Mouse (Mus musculus): ENCODE measurements at regions not wholly inside any gene's neighbourhood (a gene's known extent, or its start where the extent isn't known, plus 50 kb on each side); places are given as distances from the start of the nearest gene placed in this dataset.

DNA sequence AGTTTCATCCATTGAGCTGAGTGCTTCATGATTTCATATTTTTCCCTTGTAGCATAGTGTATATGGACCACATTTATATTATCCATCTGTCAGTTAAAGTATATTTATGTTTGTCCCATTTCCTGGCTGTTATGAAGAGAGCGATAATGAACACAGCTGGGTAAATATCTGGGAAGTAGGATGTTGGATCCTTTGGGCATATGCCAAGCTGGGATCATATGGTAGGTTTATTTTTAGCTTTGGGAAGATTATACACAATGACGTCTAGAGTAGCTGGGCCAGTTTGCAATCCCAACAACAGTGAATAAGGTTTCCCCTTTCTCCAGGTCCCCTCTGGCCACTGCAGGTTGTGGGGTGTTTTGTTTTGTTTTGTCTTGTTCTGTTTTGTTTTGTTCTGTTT is 164.5 kb downstream of the Gm765 start:
- no peak for ATAC-seq
- WGBS, result 78% methylated on average over 2 of the region's 2 CpGs
- no peak overlapping the region for H3K27ac ChIP-seq (ENCODE audit: low read length)
- no peak overlapping the region for H3K4me2 ChIP-seq (ENCODE audit: low read length)
- no peak overlapping the region for H3K4me3 ChIP-seq (ENCODE audit: low read depth, low read length)
- no peak overlapping the region for H3K9ac ChIP-seq (ENCODE audit: low read depth, low read length)
- no peaks in the 10 kb centered on the region for H3K9me3 ChIP-seq (replicated peaks; ENCODE audit: control insufficient read depth, low read length, poor library complexity, severe bottlenecking)
- no peaks in the 10 kb centered on the region for H3K27me3 ChIP-seq (ENCODE audit: control insufficient read depth, insufficient read depth, low read depth, low read length)
- H3K4me1 ChIP-seq (ENCODE audit: control insufficient read depth, insufficient read depth, low read length), result no peaks in the 10 kb centered on the region
- H3K36me3 ChIP-seq (ENCODE audit: control insufficient read depth, insufficient read depth, low read length), result no peaks in the 10 kb centered on the region

DNA sequence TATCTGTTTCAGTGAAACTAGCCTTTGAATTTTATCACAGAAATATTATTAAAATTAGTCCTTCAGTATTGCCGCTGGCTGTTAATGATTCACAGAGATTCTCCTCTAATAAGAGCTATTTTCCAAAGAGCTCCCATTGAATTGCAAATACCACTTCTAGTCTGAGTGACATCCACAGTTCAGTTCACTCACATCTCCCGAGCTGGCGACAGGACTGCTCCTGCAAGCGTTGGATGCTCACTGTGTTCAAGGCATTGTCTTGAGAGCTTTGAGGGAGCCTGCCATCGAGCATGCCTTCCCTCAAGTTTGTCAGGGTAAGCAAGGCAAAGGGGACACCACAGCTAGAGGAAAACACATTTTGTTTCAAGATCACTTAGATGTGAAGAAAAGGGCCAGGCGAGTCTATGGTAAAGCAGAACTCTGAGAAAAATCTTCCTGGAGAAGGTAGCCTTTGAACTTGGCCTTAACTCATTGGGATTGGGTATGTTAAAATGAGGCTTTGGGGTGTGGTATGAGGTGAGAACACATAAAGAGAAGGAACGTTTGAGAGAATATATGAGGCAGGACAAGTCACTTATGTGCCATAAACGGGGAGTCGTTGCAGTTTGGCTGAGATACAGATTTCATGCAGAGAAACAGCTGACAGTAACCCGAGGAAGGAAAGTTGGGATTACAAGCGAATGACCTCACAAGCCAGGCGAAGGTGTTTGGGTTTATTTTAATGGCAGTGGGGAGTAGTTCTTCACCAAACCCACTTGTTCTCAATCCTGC is 193.3 kb downstream of the Gm765 start:
- H3K27me3 ChIP-seq (ENCODE audit: control insufficient read depth, insufficient read depth, low read depth, low read length), result no peaks in the 10 kb centered on the region
- H3K4me2 ChIP-seq (ENCODE audit: low read length), result no peak overlapping the region
- H3K27ac ChIP-seq (ENCODE audit: low read length), result no peak overlapping the region
- H3K9me3 ChIP-seq (replicated peaks; ENCODE audit: control insufficient read depth, low read length, poor library complexity, severe bottlenecking), result no peaks in the 10 kb centered on the region
- 63% methylated on average over 12 of the region's 12 CpGs for WGBS
- no peak overlapping the region for H3K4me3 ChIP-seq (ENCODE audit: low read depth, low read length)
- H3K4me1 ChIP-seq (ENCODE audit: control insufficient read depth, insufficient read depth, low read length), result no peaks in the 10 kb centered on the region
- no peaks in the 10 kb centered on the region for H3K36me3 ChIP-seq (ENCODE audit: control insufficient read depth, insufficient read depth, low read length)
- no peak for ATAC-seq
- H3K9ac ChIP-seq (ENCODE audit: low read depth, low read length), result no peak overlapping the region

DNA sequence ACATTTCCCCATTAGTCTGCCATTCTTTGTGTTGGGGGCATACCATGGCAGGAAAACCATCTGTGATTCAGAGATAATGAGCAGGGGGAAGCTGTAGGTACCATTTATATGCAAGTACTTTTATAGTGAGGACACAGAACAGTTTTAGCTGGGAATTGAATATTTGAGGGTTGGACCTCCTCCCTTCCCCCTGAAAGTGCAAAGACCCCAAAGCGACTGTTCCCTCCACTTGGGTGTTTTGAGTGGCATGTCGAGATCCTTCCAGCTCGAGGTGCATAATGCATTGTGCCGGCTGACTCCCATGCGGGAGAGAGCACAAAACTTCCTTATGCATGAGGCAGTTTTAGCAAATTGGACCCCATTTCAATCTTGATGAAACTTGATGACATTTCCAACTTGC is 194.7 kb downstream of the Gm765 start:
- H3K9me3 ChIP-seq (replicated peaks; ENCODE audit: control insufficient read depth, low read length, poor library complexity, severe bottlenecking), result no peaks in the 10 kb centered on the region
- no peak overlapping the region for H3K9ac ChIP-seq (ENCODE audit: low read depth, low read length)
- no peaks in the 10 kb centered on the region for H3K36me3 ChIP-seq (ENCODE audit: control insufficient read depth, insufficient read depth, low read length)
- H3K27me3 ChIP-seq (ENCODE audit: control insufficient read depth, insufficient read depth, low read depth, low read length), result no peaks in the 10 kb centered on the region
- H3K4me1 ChIP-seq (ENCODE audit: control insufficient read depth, insufficient read depth, low read length), result no peaks in the 10 kb centered on the region
- H3K27ac ChIP-seq (ENCODE audit: low read length), result no peak overlapping the region
- 71% methylated on average over 5 of the region's 5 CpGs for WGBS
- no peak overlapping the region for H3K4me3 ChIP-seq (ENCODE audit: low read depth, low read length)
- H3K4me2 ChIP-seq (ENCODE audit: low read length), result no peak overlapping the region
- ATAC-seq, result no peak

DNA sequence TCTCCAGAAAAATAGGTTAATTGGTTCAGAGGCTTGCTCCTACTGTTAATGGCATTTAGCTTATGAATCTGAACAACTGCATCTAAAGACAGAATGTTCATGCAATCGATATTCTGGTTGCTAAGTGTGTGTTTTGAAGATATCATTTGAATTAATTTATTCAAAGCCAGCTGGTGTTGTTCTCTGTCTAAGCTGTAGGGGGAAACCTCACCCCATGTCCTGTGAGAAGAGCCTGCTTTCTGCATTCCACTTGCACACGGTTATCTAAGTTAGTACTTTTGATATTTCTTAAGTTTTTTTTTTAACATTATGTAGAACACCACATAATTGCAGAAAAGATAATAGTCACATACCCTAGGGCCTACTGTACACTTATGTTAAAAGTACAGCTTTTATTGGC is 209.6 kb downstream of the Gm765 start:
- H3K27ac ChIP-seq (ENCODE audit: low read length), result no peak overlapping the region
- 0 out of 2 replicates have a peak, but pooled peaks have one; percentile 54 for ATAC-seq
- 23% methylated on average over 2 of the region's 2 CpGs for WGBS

DNA sequence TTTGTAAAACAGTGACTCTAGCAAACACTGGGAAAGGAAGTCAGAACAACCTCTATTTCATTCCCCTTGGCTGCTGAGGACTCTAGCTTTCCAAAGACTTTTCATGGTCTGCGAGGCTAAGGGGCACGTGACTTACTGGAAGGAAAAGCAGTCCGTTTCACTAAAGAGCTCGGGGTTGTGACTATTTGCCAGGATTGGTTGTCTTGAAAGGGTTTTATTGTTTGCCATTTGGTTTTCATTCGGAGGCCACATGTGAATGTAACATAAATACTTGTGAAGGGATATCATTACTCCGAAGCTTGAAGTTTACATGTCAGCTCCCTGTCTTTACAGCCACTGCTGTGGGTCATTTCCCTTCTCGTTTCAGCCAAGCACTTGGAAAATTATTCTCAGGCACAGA is 217.1 kb downstream of the Gm765 start:
- Histone ChIP-seq H3K9me3 (replicated peaks; ENCODE audit: control insufficient read depth, low read length, poor library complexity, severe bottlenecking) (no peaks in the 10 kb centered on the region), H3K4me3 (ENCODE audit: low read depth, low read length) (no peak overlapping the region), H3K36me3 (ENCODE audit: control insufficient read depth, insufficient read depth, low read length) (no peaks in the 10 kb centered on the region), H3K4me2 (ENCODE audit: low read length) (no peak overlapping the region), H3K27me3 (ENCODE audit: control insufficient read depth, insufficient read depth, low read depth, low read length) (no peaks in the 10 kb centered on the region), H3K4me1 (ENCODE audit: control insufficient read depth, insufficient read depth, low read length) (no peaks in the 10 kb centered on the region), H3K9ac (ENCODE audit: low read depth, low read length) (no peak overlapping the region), H3K27ac (ENCODE audit: low read length) (no peak overlapping the region)
- no peak for ATAC-seq
- 72% methylated on average over 7 of the region's 7 CpGs for WGBS

More for the DNA sequence above, 209.6 kb downstream of the Gm765 start:
- Histone ChIP-seq H3K4me3 (ENCODE audit: low read depth, low read length) (no peak overlapping the region), H3K27me3 (ENCODE audit: control insufficient read depth, insufficient read depth, low read depth, low read length) (no peaks in the 10 kb centered on the region; the same call in 1 of the 2 replicates), H3K36me3 (ENCODE audit: control insufficient read depth, insufficient read depth, low read length) (no peaks in the 10 kb centered on the region), H3K4me2 (ENCODE audit: low read length) (no peak overlapping the region), H3K4me1 (ENCODE audit: control insufficient read depth, insufficient read depth, low read length) (no peaks in the 10 kb centered on the region), H3K9me3 (replicated peaks; ENCODE audit: control insufficient read depth, low read length, poor library complexity, severe bottlenecking) (no peaks in the 10 kb centered on the region), H3K9ac (ENCODE audit: low read depth, low read length) (no peak overlapping the region)

DNA sequence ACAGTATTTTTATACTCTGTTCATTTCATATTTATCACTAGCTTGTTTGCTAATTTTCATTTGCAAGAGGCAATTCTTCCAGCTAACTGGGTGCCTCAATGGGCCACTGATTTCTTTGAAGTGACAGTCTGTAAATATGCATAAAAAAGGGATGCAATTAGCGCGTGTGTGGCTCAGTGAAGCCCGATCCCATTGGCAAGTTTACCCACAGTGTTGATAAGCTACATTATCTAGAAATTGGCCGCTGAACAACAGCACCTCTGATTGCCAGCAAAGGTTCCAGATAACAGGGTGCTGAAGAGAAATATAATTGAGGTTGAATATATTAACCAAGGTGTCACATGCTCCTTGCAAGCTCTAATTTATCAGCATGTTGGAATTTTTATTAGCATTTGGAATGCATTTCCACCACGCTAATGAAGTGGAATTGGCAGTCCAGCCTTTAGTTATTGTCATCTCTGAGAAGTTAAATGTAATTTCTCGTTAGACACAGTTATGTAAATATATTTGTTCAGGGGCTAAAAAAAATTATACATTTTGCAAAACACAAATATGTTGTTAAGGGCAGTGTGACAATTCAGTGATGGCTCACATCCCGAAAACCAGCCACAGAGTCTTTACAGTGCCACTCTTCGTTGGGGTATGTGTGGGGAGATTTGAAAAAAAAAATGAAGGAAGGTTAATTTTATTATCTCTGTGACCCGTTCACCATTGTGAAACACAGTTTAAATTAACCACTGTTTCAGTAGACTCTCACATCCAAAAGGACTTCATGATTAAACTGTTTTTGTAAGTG is 224.0 kb downstream of the Gm765 start:
- H3K4me1 ChIP-seq (ENCODE audit: control insufficient read depth, insufficient read depth, low read length), result peaks cover 12% of the 10 kb centered on the region
- H3K36me3 ChIP-seq (ENCODE audit: control insufficient read depth, insufficient read depth, low read length), result no peaks in the 10 kb centered on the region
- no peaks in the 10 kb centered on the region for H3K9me3 ChIP-seq (replicated peaks; ENCODE audit: control insufficient read depth, low read length, poor library complexity, severe bottlenecking)
- H3K4me2 ChIP-seq (ENCODE audit: low read length), result no peak overlapping the region
- WGBS, result 38% methylated on average over 9 of the region's 9 CpGs
- H3K9ac ChIP-seq (ENCODE audit: low read depth, low read length), result no peak overlapping the region
- H3K27me3 ChIP-seq (ENCODE audit: control insufficient read depth, insufficient read depth, low read depth, low read length), result no peaks in the 10 kb centered on the region
- no peak overlapping the region for H3K4me3 ChIP-seq (ENCODE audit: low read depth, low read length)
- peak; percentile 42; the same call in 1 of the 2 replicates for ATAC-seq
- no peak overlapping the region for H3K27ac ChIP-seq (ENCODE audit: low read length)

- no peak overlapping the region for H3K4me2 ChIP-seq (ENCODE audit: low read length)
- H3K4me1 ChIP-seq (ENCODE audit: control insufficient read depth, insufficient read depth, low read length), result peaks cover 15% of the 10 kb centered on the region
- no peak overlapping the region for H3K9ac ChIP-seq (ENCODE audit: low read depth, low read length)
- H3K9me3 ChIP-seq (replicated peaks; ENCODE audit: control insufficient read depth, low read length, poor library complexity, severe bottlenecking), result no peaks in the 10 kb centered on the region
- no peak for ATAC-seq
- 22% methylated on average over 9 of the region's 9 CpGs for WGBS
- no peaks in the 10 kb centered on the region; the same call in 1 of the 2 replicates for H3K27me3 ChIP-seq (ENCODE audit: control insufficient read depth, insufficient read depth, low read depth, low read length)
- no peak overlapping the region for H3K4me3 ChIP-seq (ENCODE audit: low read depth, low read length)
- H3K36me3 ChIP-seq (ENCODE audit: control insufficient read depth, insufficient read depth, low read length), result no peaks in the 10 kb centered on the region
- H3K27ac ChIP-seq (ENCODE audit: low read length), result no peak overlapping the region
These were observed 228.0 kb downstream of the Gm765 start for GRCm38 (mm10) chr6:98114327-98115134.

DNA sequence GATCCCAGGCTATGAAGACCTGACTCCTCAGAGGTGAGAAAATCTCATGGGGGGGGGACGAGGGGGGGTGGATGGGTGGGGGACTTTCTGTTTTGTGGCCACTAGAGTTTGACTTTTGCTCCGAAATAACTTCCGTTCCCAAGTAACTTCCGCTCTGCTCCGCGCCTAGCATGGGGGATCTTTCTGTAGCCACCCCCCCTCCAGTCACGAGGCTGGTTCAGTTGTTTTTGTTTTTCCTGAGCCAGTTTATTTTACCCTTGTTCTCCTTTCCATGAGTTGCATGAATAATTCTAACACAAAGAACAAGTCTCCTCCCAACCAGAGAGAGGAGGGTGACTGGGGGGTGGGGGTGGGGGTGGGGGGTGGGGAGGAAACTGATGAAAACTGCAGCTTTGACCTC is 228.8 kb downstream of the Gm765 start:
- Histone ChIP-seq H3K9me3 (replicated peaks; ENCODE audit: control insufficient read depth, low read length, poor library complexity, severe bottlenecking) (no peaks in the 10 kb centered on the region), H3K4me3 (ENCODE audit: low read depth, low read length) (no peak overlapping the region), H3K27me3 (ENCODE audit: control insufficient read depth, insufficient read depth, low read depth, low read length) (no peaks in the 10 kb centered on the region; the same call in 1 of the 2 replicates), H3K36me3 (ENCODE audit: control insufficient read depth, insufficient read depth, low read length) (no peaks in the 10 kb centered on the region), H3K4me2 (ENCODE audit: low read length) (no peak overlapping the region), H3K9ac (ENCODE audit: low read depth, low read length) (no peak overlapping the region), H3K4me1 (ENCODE audit: control insufficient read depth, insufficient read depth, low read length) (peaks cover 15% of the 10 kb centered on the region), H3K27ac (ENCODE audit: low read length) (no peak overlapping the region)
- WGBS, result 17% methylated on average over 7 of the region's 7 CpGs
- no peak for ATAC-seq
